Mouse (Mus musculus) embryonic facial prominence, embryonic 11.5 days (tissue): ENCODE measurements at regions not wholly inside any gene's neighbourhood (a gene's known extent, or its start where the extent isn't known, plus 50 kb on each side); places are given as distances from the start of the nearest gene placed in this dataset.

Experiments
- ATAC-seq: fragments of 200-750 bp; cut with Nextera tagmentation; replicated peaks from 2 replicates; pipeline ENCODE4 v1.8.0; 2017; ENCODE audit warnings: low read depth; ENCODE audit not compliant: insufficient number of reproducible peaks, low FRiP score, low TSS enrichment
- DNase-seq: peaks from one replicate; pipeline ENCODE4 v3.0.0-alpha.2; 2015; ENCODE audit warnings: low spot score
- H3K27ac ChIP-seq: fragments of 300-500 bp; sonication (generic); replicated peaks from 2 replicates; pipeline ENCODE4 v1.5.1; 2014; ENCODE audit warnings: mild to moderate bottlenecking, low read depth, low read length, control low read depth
- H3K27me3 ChIP-seq: fragments of 300-500 bp; sonication (generic); 2 replicates; pipeline ENCODE4 v1.6.1; 2014; ENCODE audit warnings: mild to moderate bottlenecking, low read length, moderate library complexity, mixed read lengths; ENCODE audit not compliant: control insufficient read depth, insufficient read depth
- H3K36me3 ChIP-seq: fragments of 300-500 bp; sonication (generic); replicated peaks from 2 replicates; pipeline ENCODE4 v1.6.1; 2014; ENCODE audit warnings: low read depth, mild to moderate bottlenecking, low read length, moderate library complexity, mixed read lengths; ENCODE audit not compliant: control insufficient read depth, insufficient read depth
- H3K4me1 ChIP-seq: fragments of 300-500 bp; sonication (generic); 2 replicates; pipeline ENCODE4 v1.6.1; 2014; ENCODE audit warnings: low read length, mixed read lengths; ENCODE audit not compliant: control insufficient read depth, insufficient read depth
- H3K4me2 ChIP-seq: fragments of 300-500 bp; sonication (generic); 2 replicates; pipeline ENCODE4 v1.6.1; 2014; ENCODE audit warnings: low read depth, mild to moderate bottlenecking, control low read depth, low read length, moderate library complexity
- H3K4me3 ChIP-seq: fragments of 300-500 bp; sonication (generic); 2 replicates; pipeline ENCODE4 v1.5.1; 2014; ENCODE audit warnings: low read depth, low read length, control low read depth
- H3K9ac ChIP-seq: fragments of 300-500 bp; sonication (generic); replicated peaks from 2 replicates; pipeline ENCODE4 v1.6.1; 2014; ENCODE audit warnings: mild to moderate bottlenecking, control low read depth, low read length
- H3K9me3 ChIP-seq: fragments of 300-500 bp; sonication (generic); replicated peaks from 2 replicates; pipeline ENCODE4 v1.6.1; 2016; ENCODE audit warnings: mild to moderate bottlenecking, low read length, inconsistent platforms, mixed read lengths; ENCODE audit not compliant: control insufficient read depth
- WGBS: fragments of 180-500 bp; shearing (Covaris S2); extraction: QIAGEN DNeasy Blood & Tissue Kit; methylation state at CpG from one replicate; pipeline ENCODE4 v1.1.7; 2014; 5-methylcytosine and 5-hydroxymethylcytosine counted together

DNA sequence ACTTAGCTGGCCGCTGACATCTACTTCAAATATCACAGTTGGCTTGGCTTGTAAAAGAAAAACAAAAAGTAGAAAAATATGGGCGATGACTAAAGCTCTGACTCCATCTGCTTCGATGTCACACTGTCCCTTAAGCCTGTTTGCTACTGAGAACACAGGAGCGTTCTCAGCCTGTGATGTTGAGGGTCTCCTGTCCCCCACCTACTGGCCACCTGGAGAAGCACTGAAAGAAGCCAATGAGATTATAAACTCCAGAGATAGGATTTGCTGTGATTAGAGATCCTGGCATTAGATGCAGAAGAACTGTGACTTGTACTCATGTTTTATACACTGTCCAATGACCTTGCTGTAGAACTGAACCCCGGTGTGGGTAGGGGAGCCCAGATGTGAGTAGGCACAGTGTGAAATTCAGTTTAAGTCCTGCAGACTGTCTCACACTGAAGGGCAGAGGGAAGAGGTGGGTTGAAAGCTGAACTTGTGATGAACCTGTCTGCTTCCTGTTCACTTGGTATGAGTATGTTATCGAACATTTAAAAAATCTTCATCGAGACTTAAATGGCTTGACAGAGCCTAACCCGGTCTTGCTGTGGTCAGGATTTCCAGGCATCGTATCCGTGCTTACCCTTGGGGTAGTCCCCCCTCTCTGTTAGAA lies 63.7 kb upstream of the 1700020N01Rik start:
- ATAC-seq (no peak), DNase-seq (no peak)
- Histone ChIP-seq H3K27me3 (no peaks in the 10 kb centered on the region), H3K4me2 (no peak overlapping the region), H3K27ac (no peak overlapping the region), H3K9me3 (no peaks in the 10 kb centered on the region), H3K9ac (no peak overlapping the region), H3K4me1 (no peaks in the 10 kb centered on the region), H3K36me3 (no peaks in the 10 kb centered on the region), H3K4me3 (no peak overlapping the region)
- 66% methylated on average over 10 of the region's 10 CpGs for WGBS

DNA sequence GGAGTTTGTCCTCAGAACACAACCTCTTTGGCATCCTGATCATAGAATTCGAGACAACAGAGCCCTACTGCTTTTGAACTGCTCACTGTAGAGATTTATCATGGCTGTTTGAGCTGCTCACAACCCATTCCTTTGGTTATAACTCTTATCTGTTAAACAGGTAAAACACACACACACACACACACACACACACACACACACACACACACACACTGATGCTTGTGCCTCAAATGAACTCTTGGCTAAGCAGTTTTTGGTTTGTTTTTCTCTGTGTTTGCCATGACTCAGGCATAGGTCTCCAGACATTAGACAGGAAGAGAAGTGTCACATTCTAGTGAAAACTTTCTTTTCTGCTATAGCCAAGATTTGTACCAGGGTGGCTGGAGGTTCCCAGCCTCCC lies 60.8 kb upstream of the 1700020N01Rik start:
- Histone ChIP-seq H3K9ac (no peak overlapping the region), H3K36me3 (no peaks in the 10 kb centered on the region), H3K9me3 (no peaks in the 10 kb centered on the region), H3K4me3 (no peak overlapping the region), H3K27me3 (no peaks in the 10 kb centered on the region), H3K4me1 (no peaks in the 10 kb centered on the region), H3K27ac (no peak overlapping the region), H3K4me2 (no peak overlapping the region)
- no peak for DNase-seq
- 77% methylated on average over 1 of the region's 1 CpGs for WGBS
- ATAC-seq = no peak

DNA sequence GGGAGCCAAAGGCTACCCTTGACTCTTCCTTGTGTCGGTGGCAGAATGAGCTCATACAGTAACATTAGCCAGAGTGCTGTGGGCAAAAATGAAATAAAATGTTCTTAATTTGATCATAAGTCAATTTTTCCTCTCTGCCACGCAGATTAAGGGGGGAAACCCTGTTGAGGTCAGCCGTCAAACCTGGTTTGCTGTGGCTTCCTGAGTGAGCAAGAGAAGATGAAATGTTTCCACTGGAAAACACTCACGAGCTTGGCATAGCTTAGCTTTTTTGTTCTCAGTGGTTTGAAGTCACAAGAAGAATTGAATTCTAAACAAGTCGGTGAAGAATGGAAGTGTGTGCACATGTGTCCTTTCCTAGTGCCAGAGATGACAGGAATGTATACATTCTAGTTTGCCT lies 57.3 kb upstream of the 1700020N01Rik start:
- 74% methylated on average over 5 of the region's 5 CpGs for WGBS
- H3K4me3 ChIP-seq = no peak overlapping the region
- no peak for DNase-seq
- H3K9me3 ChIP-seq = no peaks in the 10 kb centered on the region
- H3K4me1 ChIP-seq = no peaks in the 10 kb centered on the region
- no peak overlapping the region for H3K4me2 ChIP-seq
- no peaks in the 10 kb centered on the region for H3K36me3 ChIP-seq
- no peak overlapping the region for H3K27ac ChIP-seq
- no peak overlapping the region for H3K9ac ChIP-seq
- ATAC-seq = no peak
- no peaks in the 10 kb centered on the region for H3K27me3 ChIP-seq

DNA sequence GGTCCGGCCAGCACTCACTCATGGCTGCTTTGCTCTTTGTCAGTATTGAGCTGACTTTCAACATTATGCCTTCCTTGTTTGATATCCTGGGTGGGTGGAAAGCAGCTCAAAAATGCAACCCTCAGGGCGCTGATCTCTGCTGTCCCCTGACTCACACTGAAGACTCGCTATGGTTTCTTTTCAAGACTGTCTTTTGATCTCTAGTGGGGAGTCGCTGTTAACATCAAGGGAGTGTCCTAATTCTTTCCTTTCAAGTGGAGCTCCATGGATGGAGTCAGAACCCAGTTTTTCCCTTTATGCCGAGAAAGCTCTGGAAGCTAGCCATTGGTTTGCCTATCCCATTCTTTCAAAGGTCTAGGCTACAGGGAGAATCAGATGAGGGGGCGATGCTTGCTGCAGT lies 54.5 kb upstream of the 1700020N01Rik start:
- 57% methylated on average over 6 of the region's 6 CpGs for WGBS
- DNase-seq (no peak), ATAC-seq (no peak)
- Histone ChIP-seq H3K9ac (no peak overlapping the region), H3K4me3 (no peak overlapping the region), H3K27ac (no peak overlapping the region), H3K4me1 (no peaks in the 10 kb centered on the region), H3K9me3 (no peaks in the 10 kb centered on the region), H3K4me2 (no peak overlapping the region), H3K36me3 (no peaks in the 10 kb centered on the region), H3K27me3 (no peaks in the 10 kb centered on the region)
